Mouse (Mus musculus) forebrain, embryonic 13.5 days (tissue): ENCODE results near the gene Uvrag. TPM values are rescaled to one million over a fixed set of nuclear protein-coding genes. Genes with fewer than 3 reads are reported as not detected.

Source experiments
- ATAC-seq: fragments of 200-750 bp; cut with Nextera tagmentation; 2 replicates; pipeline ENCODE4 v1.8.0; 2017
- H3K27ac ChIP-seq: fragments of 300-500 bp; sonication (generic); 2 replicates; pipeline ENCODE4 v1.5.1; 2015; ENCODE audit warnings: inconsistent platforms, mild to moderate bottlenecking, moderate library complexity
- H3K27me3 ChIP-seq: fragments of 300-500 bp; sonication (generic); 2 replicates; pipeline ENCODE4 v1.6.1; 2015; ENCODE audit warnings: mild to moderate bottlenecking, inconsistent platforms
- H3K36me3 ChIP-seq: fragments of 300-500 bp; sonication (generic); 2 replicates; pipeline ENCODE4 v1.6.1; 2015; ENCODE audit warnings: mild to moderate bottlenecking, inconsistent platforms; ENCODE audit not compliant: poor library complexity, severe bottlenecking
- H3K4me1 ChIP-seq: fragments of 300-500 bp; sonication (generic); 2 replicates; pipeline ENCODE4 v1.6.1; 2015; ENCODE audit warnings: inconsistent platforms
- H3K4me2 ChIP-seq: fragments of 300-500 bp; sonication (generic); 2 replicates; pipeline ENCODE4 v1.6.1; 2015; ENCODE audit warnings: inconsistent platforms, mild to moderate bottlenecking, moderate library complexity
- H3K4me3 ChIP-seq: fragments of 300-500 bp; sonication (generic); 2 replicates; pipeline ENCODE4 v1.5.1; 2015; ENCODE audit warnings: mild to moderate bottlenecking, inconsistent platforms
- H3K9ac ChIP-seq: fragments of 300-500 bp; sonication (generic); 2 replicates; pipeline ENCODE4 v1.6.1; 2015; ENCODE audit warnings: mild to moderate bottlenecking, inconsistent platforms
- H3K9me3 ChIP-seq: fragments of 300-500 bp; sonication (generic); replicated peaks from 2 replicates; pipeline ENCODE4 v1.6.1; 2016; ENCODE audit warnings: inconsistent platforms
- WGBS: fragments of 180-500 bp; shearing (Covaris S2); methylation state at CpG from one replicate; pipeline ENCODE4 v1.1.7; 2015; 5-methylcytosine and 5-hydroxymethylcytosine counted together
- polyA plus RNA-seq: library from polyadenylated mRNA; unstranded; fragments of >200 nt; fragmentation: Nextera tagmentation; extraction: Ambion mirVana; gene quantifications from 2 replicates; pipeline ENCODE4 v1.2.1, GENCODE M21; 2015

The Uvrag gene
- polyA plus RNA-seq, 1 experiment from 2014 or later, result 13.6 TPM

DNA sequence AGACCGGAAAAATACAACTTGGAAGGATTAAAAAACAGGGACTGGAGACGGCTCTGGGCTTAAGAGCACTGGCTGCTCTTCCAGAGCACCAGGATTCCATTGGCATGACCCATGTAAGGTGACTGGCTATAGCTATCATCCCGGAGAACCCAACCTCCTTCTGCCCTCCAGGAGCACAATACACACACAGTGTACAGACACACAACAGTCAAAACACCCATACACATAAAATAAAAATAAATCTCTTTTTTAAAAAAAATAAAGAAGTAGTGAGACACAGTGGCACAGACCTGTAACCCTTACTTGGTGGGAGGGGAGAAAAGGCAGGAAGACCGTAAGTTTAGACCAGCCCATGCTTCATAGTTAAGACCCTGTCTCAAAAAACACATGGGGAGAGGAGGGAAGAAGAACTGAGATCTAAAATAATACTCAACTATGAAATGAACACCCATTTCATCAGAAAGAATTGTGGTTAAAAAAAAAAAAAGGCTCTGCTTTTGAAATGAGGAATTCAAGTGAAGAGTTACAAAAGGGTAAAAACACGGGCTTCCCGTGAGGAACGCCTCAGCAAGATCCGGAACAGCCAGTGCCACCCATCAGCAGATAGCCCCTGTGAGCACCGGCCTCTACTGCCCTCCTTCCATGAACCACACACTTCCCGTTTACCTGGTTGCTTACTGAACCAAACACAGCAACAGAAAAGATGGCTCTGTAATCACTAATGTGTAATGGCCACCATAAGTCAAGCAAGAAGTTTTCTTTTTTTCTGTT is 52.2 kb downstream of the Uvrag start:
- no peak for ATAC-seq
- WGBS, result 85% methylated on average over 10 of the region's 10 CpGs
- Histone ChIP-seq H3K27me3 (no peaks in the 10 kb centered on the region), H3K27ac (no peak overlapping the region), H3K4me1 (no peaks in the 10 kb centered on the region), H3K4me2 (no peak overlapping the region), H3K36me3 (0 out of 2 replicates have a peak, but pooled peaks cover 5% of the 10 kb centered on the region), H3K4me3 (no peak overlapping the region), H3K9ac (no peak overlapping the region), H3K9me3 (no peaks in the 10 kb centered on the region)

DNA sequence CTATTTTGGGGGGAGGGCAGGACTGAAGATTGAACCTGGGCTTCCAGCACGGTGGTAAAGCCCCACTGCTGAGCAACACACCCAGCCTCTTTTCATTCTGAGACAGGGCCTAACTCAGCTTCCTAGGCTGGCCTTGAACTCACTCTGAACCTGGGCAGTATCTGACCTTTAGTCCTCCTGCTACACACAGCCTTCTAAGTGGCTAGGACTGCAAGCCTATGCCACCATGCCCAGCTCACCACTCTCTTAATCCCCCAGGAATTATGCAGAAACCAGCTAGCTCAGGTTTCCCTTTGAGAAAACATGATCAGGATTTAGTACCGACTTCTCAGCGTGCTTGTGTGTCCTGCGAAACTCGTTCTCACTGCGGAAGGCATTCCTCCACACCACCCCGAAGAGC is 53.4 kb downstream of the Uvrag start:
- Histone ChIP-seq H3K9ac (no peak overlapping the region), H3K36me3 (0 out of 2 replicates have a peak, but pooled peaks cover 5% of the 10 kb centered on the region), H3K9me3 (no peaks in the 10 kb centered on the region), H3K27ac (no peak overlapping the region), H3K4me3 (no peak overlapping the region), H3K4me1 (no peaks in the 10 kb centered on the region), H3K27me3 (no peaks in the 10 kb centered on the region), H3K4me2 (no peak overlapping the region)
- 65% methylated on average over 7 of the region's 7 CpGs for WGBS
- ATAC-seq, result no peak

DNA sequence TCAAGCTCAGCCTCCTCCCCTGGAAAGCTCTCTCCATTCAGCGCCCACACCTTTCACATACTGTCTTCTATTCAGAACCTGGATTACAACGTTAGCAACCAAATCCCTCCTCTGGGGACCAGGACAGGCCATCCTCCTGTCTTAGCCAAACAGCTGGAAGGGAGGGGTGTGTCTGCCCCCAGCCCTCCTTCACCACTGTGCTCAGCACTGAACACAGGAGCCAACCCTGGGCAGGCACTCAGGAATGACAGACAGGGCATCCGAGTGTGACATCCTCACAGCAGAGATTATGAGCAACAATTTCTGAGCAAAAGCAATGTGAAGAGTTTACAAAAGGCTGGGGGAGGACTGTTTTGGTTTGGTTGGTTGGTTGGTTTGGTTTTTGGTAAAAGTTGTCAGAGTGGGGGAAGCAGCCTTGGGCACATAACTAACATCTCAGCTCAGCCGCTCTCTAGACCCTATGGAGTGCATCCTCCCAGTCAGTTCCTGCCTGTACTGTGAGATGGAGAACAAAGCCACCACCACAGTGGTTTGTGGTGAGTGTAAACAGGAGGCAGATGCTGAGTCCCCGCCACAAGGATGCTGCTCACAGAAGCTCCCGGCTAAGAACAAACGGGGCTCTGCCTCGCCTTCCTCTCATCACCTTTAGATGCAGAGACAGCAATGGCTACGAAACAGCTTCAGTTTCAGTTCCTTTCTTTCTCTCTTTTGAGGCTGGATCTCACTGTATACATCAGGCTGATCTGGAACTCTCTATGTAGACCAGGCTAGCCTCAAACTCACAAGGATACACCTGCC is 54.1 kb downstream of the Uvrag start:
- Histone ChIP-seq H3K27me3 (no peaks in the 10 kb centered on the region), H3K36me3 (0 out of 2 replicates have a peak, but pooled peaks cover 5% of the 10 kb centered on the region), H3K9me3 (no peaks in the 10 kb centered on the region), H3K4me3 (no peak overlapping the region), H3K4me2 (no peak overlapping the region), H3K9ac (0 out of 2 replicates have a peak overlapping the region, but pooled peaks have one; percentile 3), H3K4me1 (no peaks in the 10 kb centered on the region), H3K27ac (no peak overlapping the region)
- WGBS, result 77% methylated on average over 9 of the region's 9 CpGs
- ATAC-seq, result no peak

DNA sequence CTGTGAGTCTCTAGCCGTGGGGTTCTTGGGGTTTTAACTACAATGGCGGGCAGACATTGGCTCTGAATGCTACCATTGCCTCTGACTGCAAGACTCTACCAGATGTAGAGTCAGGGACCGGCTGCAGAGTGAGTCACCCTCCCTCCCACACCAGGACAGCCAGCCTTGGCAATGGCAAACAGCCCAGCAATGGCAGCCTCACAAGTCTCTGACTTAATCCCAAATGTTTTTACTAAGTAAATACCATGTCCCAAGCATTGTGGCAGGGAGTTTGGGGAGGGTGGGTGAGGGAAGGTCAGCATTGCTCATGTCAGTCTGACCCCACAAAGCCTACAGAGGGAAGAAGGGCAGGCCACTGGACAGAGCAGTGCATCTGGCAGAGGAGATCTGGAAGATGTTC is 55.7 kb downstream of the Uvrag start:
- no peaks in the 10 kb centered on the region for H3K9me3 ChIP-seq
- 90% methylated on average over 3 of the region's 3 CpGs for WGBS
- no peaks in the 10 kb centered on the region for H3K4me1 ChIP-seq
- H3K9ac ChIP-seq, result no peak overlapping the region
- no peak for ATAC-seq
- 0 out of 2 replicates have a peak, but pooled peaks cover 5% of the 10 kb centered on the region for H3K36me3 ChIP-seq
- no peaks in the 10 kb centered on the region for H3K27me3 ChIP-seq
- H3K4me3 ChIP-seq, result no peak overlapping the region
- H3K4me2 ChIP-seq, result no peak overlapping the region
- no peak overlapping the region for H3K27ac ChIP-seq

DNA sequence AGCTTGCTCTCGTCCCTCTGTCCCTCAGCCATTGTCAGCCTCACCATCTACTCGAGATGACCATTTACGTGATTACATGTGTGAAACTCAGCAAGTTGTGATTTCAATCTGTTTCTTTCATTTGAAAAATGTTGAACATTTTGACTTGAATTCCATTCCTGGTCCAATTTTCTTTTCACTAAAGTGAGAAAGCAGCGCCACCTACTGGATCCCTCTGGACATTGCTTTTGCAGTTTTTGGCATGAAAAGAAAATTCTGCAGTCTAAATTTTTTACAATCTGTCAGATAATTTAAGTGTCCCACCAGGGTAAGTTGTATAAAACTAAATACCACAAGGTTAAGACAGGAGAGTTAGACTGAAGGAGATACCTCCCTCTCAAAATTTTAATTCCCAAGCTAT is 61.4 kb downstream of the Uvrag start:
- H3K9me3 ChIP-seq, result no peaks in the 10 kb centered on the region
- H3K4me3 ChIP-seq, result no peak overlapping the region
- no peak overlapping the region for H3K9ac ChIP-seq
- 37% methylated on average over 4 of the region's 4 CpGs for WGBS
- H3K27me3 ChIP-seq, result no peaks in the 10 kb centered on the region
- no peak overlapping the region for H3K4me2 ChIP-seq
- H3K36me3 ChIP-seq, result no peaks in the 10 kb centered on the region
- H3K27ac ChIP-seq, result no peak overlapping the region
- no peak for ATAC-seq
- no peaks in the 10 kb centered on the region for H3K4me1 ChIP-seq

DNA sequence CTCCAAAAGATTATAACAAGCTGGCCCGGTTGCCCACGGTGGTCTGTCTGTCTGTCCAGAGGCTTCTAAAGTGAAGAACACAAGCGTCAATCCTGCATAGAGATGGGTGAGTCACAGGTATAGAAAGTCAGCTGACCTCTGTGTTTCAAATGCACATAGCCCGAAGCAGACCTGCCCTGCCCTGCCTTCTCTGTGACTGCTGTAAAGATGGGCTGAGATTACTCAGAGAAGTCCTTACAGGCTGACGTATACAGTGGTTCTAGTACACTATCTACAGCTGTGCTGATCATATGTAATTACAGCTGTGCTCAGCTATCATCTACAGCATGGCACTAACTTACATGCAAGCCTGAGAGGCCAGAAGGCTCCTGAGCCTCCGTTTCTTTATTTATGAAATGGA is 62.1 kb downstream of the Uvrag start:
- ATAC-seq, result no peak
- H3K9ac ChIP-seq, result no peak overlapping the region
- peaks cover under 1% of the 10 kb centered on the region; the same call in 1 of the 2 replicates for H3K4me1 ChIP-seq
- H3K36me3 ChIP-seq, result no peaks in the 10 kb centered on the region
- no peak overlapping the region for H3K27ac ChIP-seq
- no peak overlapping the region for H3K4me3 ChIP-seq
- H3K9me3 ChIP-seq, result no peaks in the 10 kb centered on the region
- WGBS, result 90% methylated on average over 6 of the region's 6 CpGs
- H3K27me3 ChIP-seq, result no peaks in the 10 kb centered on the region
- no peak overlapping the region for H3K4me2 ChIP-seq

DNA sequence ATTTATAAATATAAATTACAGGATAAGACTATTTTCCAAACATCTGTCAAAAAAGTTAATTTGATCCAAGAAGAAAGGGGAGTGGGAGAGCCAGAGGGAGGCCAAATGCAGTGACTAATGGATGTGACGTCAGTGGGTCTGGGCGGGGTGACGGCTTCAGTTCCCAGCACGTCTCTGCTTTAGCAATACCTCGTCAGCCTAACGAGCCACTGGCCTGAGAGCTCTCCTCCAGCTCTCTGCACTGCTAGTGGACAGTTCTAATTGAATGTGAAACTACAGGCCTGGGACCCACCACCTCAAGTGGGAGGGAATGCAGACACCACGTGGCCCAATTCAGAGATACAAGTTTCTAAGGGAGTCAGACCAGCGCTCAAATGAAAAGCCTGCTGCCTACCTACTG is 63.7 kb downstream of the Uvrag start:
- Histone ChIP-seq H3K9me3 (no peaks in the 10 kb centered on the region), H3K36me3 (no peaks in the 10 kb centered on the region), H3K4me3 (no peak overlapping the region), H3K4me2 (no peak overlapping the region), H3K27ac (no peak overlapping the region), H3K4me1 (peaks cover 4% of the 10 kb centered on the region; the same call in 1 of the 2 replicates), H3K27me3 (no peaks in the 10 kb centered on the region), H3K9ac (no peak overlapping the region)
- no peak for ATAC-seq
- 47% methylated on average over 8 of the region's 8 CpGs for WGBS

DNA sequence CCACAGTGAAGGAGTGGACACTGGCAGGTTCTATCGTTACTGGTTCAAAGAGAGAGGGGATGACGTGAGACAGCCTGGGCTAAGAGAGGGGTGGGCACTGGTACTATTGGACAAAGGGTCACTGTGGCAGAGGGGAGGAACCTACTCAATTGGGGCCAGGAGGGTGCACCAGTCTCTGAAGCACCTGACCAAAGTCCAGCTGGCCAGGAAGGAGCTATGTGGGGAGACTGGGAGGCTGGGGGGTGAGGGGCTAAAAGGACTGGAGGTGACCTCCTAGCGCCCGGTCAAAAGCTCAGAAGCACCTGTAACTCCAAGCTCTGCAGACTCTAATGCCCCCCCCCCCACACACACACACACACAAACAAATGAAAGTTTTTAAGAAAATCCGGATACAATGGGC is 65.8 kb downstream of the Uvrag start:
- Histone ChIP-seq H3K27ac (no peak overlapping the region), H3K27me3 (no peaks in the 10 kb centered on the region), H3K4me3 (no peak overlapping the region), H3K4me2 (no peak overlapping the region), H3K36me3 (no peaks in the 10 kb centered on the region), H3K9ac (no peak overlapping the region), H3K4me1 (peaks cover 4% of the 10 kb centered on the region; the same call in 1 of the 2 replicates), H3K9me3 (no peaks in the 10 kb centered on the region)
- ATAC-seq, result no peak
- 70% methylated on average over 5 of the region's 5 CpGs for WGBS

DNA sequence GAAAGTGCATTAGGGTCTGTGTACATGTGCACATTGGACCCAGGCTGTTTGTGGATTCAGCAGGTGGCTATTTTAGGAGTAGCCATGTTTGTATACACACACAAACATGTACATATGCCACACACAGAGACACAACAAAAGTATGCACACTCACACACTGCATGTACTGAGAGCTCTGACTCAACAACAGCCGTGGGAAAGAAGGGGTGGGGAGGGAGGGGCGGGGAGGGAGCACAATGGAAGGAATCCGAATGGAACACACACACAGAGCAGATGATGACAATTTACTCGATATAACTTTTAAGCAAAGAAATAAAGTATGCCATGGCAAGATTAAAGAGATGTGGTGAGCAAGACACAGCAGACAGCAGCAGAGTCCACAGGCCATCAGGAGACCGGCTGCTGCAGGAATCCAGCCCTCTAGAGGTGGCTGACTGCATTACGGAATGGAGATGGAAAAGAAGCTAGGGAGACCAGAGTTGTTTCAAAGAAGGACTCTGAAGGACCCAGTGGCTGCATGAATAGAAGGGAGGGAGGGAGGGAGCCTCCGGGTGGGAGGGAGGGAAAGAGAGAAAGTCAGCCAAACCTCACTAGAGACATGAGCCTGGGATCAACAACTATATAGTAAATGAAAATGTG is 67.1 kb downstream of the Uvrag start:
- Histone ChIP-seq H3K4me2 (no peak overlapping the region), H3K9me3 (no peaks in the 10 kb centered on the region), H3K4me1 (peaks cover 4% of the 10 kb centered on the region; the same call in 1 of the 2 replicates), H3K27ac (no peak overlapping the region), H3K27me3 (no peaks in the 10 kb centered on the region), H3K9ac (no peak overlapping the region), H3K36me3 (no peaks in the 10 kb centered on the region), H3K4me3 (no peak overlapping the region)
- 20% methylated on average over 7 of the region's 7 CpGs for WGBS
- peak; percentile 79 for ATAC-seq

DNA sequence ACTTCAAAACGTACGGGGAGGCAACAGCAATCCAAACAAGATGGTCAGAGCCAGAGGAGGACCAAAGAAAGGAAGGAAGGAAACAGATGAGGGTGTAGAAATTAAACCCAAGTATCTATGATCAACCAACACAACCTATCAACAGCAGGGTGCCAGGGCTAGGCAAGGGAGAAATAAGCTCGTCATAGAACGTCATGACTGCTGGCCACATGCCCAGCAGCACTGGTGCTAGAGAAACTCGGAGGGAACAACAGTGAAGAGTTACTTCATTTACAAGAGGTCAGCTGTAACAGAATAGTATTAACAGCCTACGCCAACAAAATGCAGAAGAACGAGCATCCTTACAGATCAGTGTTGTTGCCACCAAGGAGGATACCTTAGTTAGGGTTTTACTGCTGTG is 73.2 kb downstream of the Uvrag start:
- WGBS, result 73% methylated on average over 7 of the region's 7 CpGs
- Histone ChIP-seq H3K36me3 (no peaks in the 10 kb centered on the region), H3K27ac (no peak overlapping the region), H3K27me3 (no peaks in the 10 kb centered on the region), H3K4me3 (no peak overlapping the region), H3K9me3 (no peaks in the 10 kb centered on the region), H3K4me2 (no peak overlapping the region), H3K9ac (no peak overlapping the region), H3K4me1 (peaks cover 4% of the 10 kb centered on the region)
- no peak for ATAC-seq

DNA sequence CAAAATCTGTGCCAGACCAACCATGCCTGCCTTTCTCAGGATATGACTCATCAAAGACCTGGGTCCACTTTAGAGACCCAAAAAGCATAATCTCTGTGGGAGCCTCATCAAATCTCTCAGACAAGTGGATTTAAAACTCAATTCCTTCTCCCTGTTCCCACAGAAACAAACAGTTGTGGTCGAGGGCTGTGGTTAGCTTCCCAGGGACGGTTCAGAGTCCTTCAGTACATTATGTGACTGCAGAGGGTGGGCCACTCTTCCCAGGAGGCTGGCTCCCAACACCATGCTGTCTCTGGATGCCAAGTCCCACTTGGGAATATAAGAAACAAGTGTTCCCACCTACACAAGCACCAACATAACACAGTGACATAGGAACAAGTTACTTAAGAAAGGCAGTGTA is 75.0 kb downstream of the Uvrag start:
- Histone ChIP-seq H3K9ac (no peak overlapping the region), H3K36me3 (no peaks in the 10 kb centered on the region), H3K4me3 (no peak overlapping the region), H3K4me2 (no peak overlapping the region), H3K4me1 (peaks cover 4% of the 10 kb centered on the region), H3K9me3 (no peaks in the 10 kb centered on the region), H3K27me3 (no peaks in the 10 kb centered on the region), H3K27ac (no peak overlapping the region)
- WGBS, result 24% methylated on average over 2 of the region's 2 CpGs
- no peak for ATAC-seq

DNA sequence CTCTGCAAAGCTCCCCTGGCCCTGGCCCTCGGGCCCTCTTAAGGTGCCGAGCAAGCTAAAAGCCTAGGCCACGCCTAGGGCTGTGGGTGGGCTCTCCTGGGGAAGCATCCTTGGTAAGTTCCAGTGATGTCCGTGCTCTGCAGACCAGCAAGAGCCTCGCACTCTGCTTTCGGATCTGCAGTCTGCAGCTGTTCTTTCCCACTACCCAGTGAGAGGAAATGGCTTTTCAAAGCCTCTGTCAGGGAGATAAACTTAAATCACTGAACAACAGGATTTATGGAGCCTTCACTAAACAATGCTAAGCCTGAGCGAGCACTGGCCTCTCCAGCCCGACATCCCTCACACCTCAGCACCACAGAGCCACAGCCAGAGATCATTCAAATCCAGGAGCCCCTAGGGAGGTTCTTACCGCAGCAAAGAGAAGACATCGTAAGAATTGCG is 75.5 kb downstream of the Uvrag start:
- no peak overlapping the region for H3K4me2 ChIP-seq
- H3K4me1 ChIP-seq, result peaks cover 4% of the 10 kb centered on the region
- H3K27ac ChIP-seq, result no peak overlapping the region
- H3K27me3 ChIP-seq, result no peaks in the 10 kb centered on the region
- 6% methylated on average over 11 of the region's 11 CpGs for WGBS
- peak overlapping the region; percentile 32; the same call in 1 of the 2 replicates for H3K9ac ChIP-seq
- no peaks in the 10 kb centered on the region for H3K36me3 ChIP-seq
- no peaks in the 10 kb centered on the region for H3K9me3 ChIP-seq
- ATAC-seq, result no peak
- no peak overlapping the region for H3K4me3 ChIP-seq
